Mouse (Mus musculus): ENCODE results near the gene Map4k4. TPM values are rescaled to one million over a fixed set of nuclear protein-coding genes. Genes with fewer than 3 reads are reported as not detected.
A peak's percentile ranks its signal among the peaks of the same experiment; 100 is the strongest.

Gene Map4k4
- polyA plus RNA-seq, 1 experiment from 2014 or later: 21.2 TPM

- H3K9me3 ChIP-seq (ENCODE audit: low read length): no peaks in the 10 kb centered on the region
- no peak overlapping the region for H3K9ac ChIP-seq (replicated peaks; ENCODE audit: low read depth)
- no peak overlapping the region for H3K4me3 ChIP-seq (ENCODE audit: low read depth, low read length)
- H3K27me3 ChIP-seq (replicated peaks; ENCODE audit: insufficient read depth, low read length): no peaks in the 10 kb centered on the region
- WGBS: 52% methylated on average over 7 of the region's 7 CpGs
- H3K27ac ChIP-seq (ENCODE audit: low read length): no peak overlapping the region
- DNase-seq (ENCODE audit: low spot score): no peak
- H3K4me2 ChIP-seq (replicated peaks; ENCODE audit: low read depth, low read length): no peak overlapping the region
- peaks cover 26% of the 10 kb centered on the region for H3K4me1 ChIP-seq (ENCODE audit: insufficient read depth, low read depth, low read length)
- no peaks in the 10 kb centered on the region for H3K36me3 ChIP-seq (ENCODE audit: insufficient read depth, low read length)
- TF ChIP-seq EP300 (IDR thresholded peaks at IDR 0.05) (no peak), CTCF (IDR thresholded peaks at IDR 0.05) (no peak)
- no peak for ATAC-seq
Measured at GRCm38 (mm10) chr1:39931055-39931454, 30.3 kb downstream of the Map4k4 start.

GRCm38 (mm10) chr1:39932216-39932739 is 31.6 kb downstream of the Map4k4 start:
- Histone ChIP-seq H3K27me3 (replicated peaks; ENCODE audit: insufficient read depth, low read length) (no peaks in the 10 kb centered on the region), H3K4me1 (ENCODE audit: insufficient read depth, low read depth, low read length) (peaks cover 26% of the 10 kb centered on the region), H3K9me3 (ENCODE audit: low read length) (no peaks in the 10 kb centered on the region), H3K9ac (replicated peaks; ENCODE audit: low read depth) (no peak overlapping the region), H3K27ac (ENCODE audit: low read length) (no peak overlapping the region), H3K36me3 (ENCODE audit: insufficient read depth, low read length) (no peaks in the 10 kb centered on the region), H3K4me3 (ENCODE audit: low read depth, low read length) (no peak overlapping the region), H3K4me2 (replicated peaks; ENCODE audit: low read depth, low read length) (no peak overlapping the region)
- TF ChIP-seq EP300 (IDR thresholded peaks at IDR 0.05) (peak; percentile 15; the same call in 1 of the 2 replicates), CTCF (IDR thresholded peaks at IDR 0.05) (no peak)
- peak; percentile 47 for ATAC-seq
- 29% methylated on average over 9 of the region's 9 CpGs for WGBS
- peak; percentile 48 for DNase-seq (ENCODE audit: low spot score)

DNA sequence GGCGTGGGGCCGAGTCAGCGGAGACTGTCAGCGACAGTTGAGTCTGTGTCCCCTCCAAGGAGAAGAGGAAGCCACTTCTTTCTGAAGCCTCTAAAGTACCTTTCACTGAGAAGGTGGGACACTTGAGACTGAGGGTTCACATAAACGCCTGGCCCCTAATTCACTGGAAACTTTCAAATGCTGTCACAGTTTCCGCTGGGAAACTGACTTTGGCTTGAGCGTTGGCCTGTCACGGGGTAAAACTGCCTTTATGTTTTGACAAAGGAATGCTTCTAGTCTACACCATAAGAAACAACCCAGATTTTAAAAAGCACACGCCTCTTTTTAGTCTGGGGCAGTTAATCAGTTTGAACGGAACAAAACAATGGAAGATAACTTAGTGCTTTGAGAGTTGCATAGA is 32.2 kb downstream of the Map4k4 start:
- no peak for TF ChIP-seq CTCF (IDR thresholded peaks at IDR 0.05)
- no peak for TF ChIP-seq EP300 (IDR thresholded peaks at IDR 0.05)
- H3K4me3 ChIP-seq (ENCODE audit: low read depth, low read length): no peak overlapping the region
- H3K4me2 ChIP-seq (replicated peaks; ENCODE audit: low read depth, low read length): no peak overlapping the region
- peaks cover 26% of the 10 kb centered on the region for H3K4me1 ChIP-seq (ENCODE audit: insufficient read depth, low read depth, low read length)
- no peak overlapping the region for H3K27ac ChIP-seq (ENCODE audit: low read length)
- WGBS: 49% methylated on average over 10 of the region's 10 CpGs
- no peak overlapping the region for H3K9ac ChIP-seq (replicated peaks; ENCODE audit: low read depth)
- H3K36me3 ChIP-seq (ENCODE audit: insufficient read depth, low read length): no peaks in the 10 kb centered on the region
- H3K9me3 ChIP-seq (ENCODE audit: low read length): no peaks in the 10 kb centered on the region
- no peak for ATAC-seq
- DNase-seq (ENCODE audit: low spot score): no peak
- no peaks in the 10 kb centered on the region for H3K27me3 ChIP-seq (replicated peaks; ENCODE audit: insufficient read depth, low read length)

DNA sequence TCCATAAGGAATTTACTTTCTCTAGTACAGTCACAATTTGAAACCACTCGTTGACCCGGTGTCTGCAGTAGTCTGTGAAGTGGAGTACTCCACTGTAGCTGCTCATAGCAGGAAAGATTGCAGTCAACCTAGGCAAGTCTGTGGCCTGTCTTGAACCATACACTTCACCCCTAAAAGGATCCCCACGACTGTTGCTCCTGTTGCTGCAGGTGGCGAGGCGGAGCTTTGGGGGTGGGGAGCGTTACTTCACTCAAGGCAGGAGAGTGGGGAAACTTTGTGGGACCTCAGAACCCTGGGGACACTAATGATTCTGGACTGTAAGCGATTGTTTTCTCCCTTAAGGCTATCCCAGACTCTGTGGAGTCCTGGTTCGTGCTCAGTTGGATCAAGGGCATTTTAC is 34.2 kb downstream of the Map4k4 start:
- H3K9me3 ChIP-seq (ENCODE audit: low read length): no peaks in the 10 kb centered on the region
- H3K4me3 ChIP-seq (ENCODE audit: low read depth, low read length): no peak overlapping the region
- TF ChIP-seq CTCF (IDR thresholded peaks at IDR 0.05) (no peak), EP300 (IDR thresholded peaks at IDR 0.05) (no peak)
- DNase-seq (ENCODE audit: low spot score) (no peak), ATAC-seq (no peak)
- H3K4me1 ChIP-seq (ENCODE audit: insufficient read depth, low read depth, low read length): peaks cover 24% of the 10 kb centered on the region
- H3K36me3 ChIP-seq (ENCODE audit: insufficient read depth, low read length): no peaks in the 10 kb centered on the region
- no peak overlapping the region for H3K9ac ChIP-seq (replicated peaks; ENCODE audit: low read depth)
- no peak overlapping the region for H3K4me2 ChIP-seq (replicated peaks; ENCODE audit: low read depth, low read length)
- no peak overlapping the region for H3K27ac ChIP-seq (ENCODE audit: low read length)
- 39% methylated on average over 8 of the region's 8 CpGs for WGBS
- H3K27me3 ChIP-seq (replicated peaks; ENCODE audit: insufficient read depth, low read length): no peaks in the 10 kb centered on the region

- no peaks in the 10 kb centered on the region for H3K36me3 ChIP-seq (ENCODE audit: insufficient read depth, low read length)
- ATAC-seq (no peak), DNase-seq (ENCODE audit: low spot score) (no peak)
- peak overlapping the region; percentile 62 for H3K4me2 ChIP-seq (replicated peaks; ENCODE audit: low read depth, low read length)
- H3K4me3 ChIP-seq (ENCODE audit: low read depth, low read length): peak overlapping the region; percentile 35; the same call in 1 of the 2 replicates
- TF ChIP-seq CTCF (IDR thresholded peaks at IDR 0.05) (no peak), EP300 (IDR thresholded peaks at IDR 0.05) (no peak)
- no peaks in the 10 kb centered on the region for H3K9me3 ChIP-seq (ENCODE audit: low read length)
- no peak overlapping the region for H3K9ac ChIP-seq (replicated peaks; ENCODE audit: low read depth)
- peaks cover 24% of the 10 kb centered on the region for H3K4me1 ChIP-seq (ENCODE audit: insufficient read depth, low read depth, low read length)
- H3K27ac ChIP-seq (ENCODE audit: low read length): no peak overlapping the region
- H3K27me3 ChIP-seq (replicated peaks; ENCODE audit: insufficient read depth, low read length): no peaks in the 10 kb centered on the region
- 2% methylated on average over 10 of the region's 10 CpGs for WGBS
Measured at GRCm38 (mm10) chr1:39935616-39936015, 34.9 kb downstream of the Map4k4 start.

- no peaks in the 10 kb centered on the region for H3K27me3 ChIP-seq (replicated peaks; ENCODE audit: insufficient read depth, low read length)
- peaks cover 31% of the 10 kb centered on the region for H3K4me1 ChIP-seq (ENCODE audit: insufficient read depth, low read depth, low read length)
- H3K4me3 ChIP-seq (ENCODE audit: low read depth, low read length): peak overlapping the region; percentile 35
- ATAC-seq: peak; percentile 78
- no peak for TF ChIP-seq EP300 (IDR thresholded peaks at IDR 0.05)
- TF ChIP-seq CTCF (IDR thresholded peaks at IDR 0.05): peak; percentile 98
- H3K27ac ChIP-seq (ENCODE audit: low read length): peak overlapping the region; percentile 39; the same call in 1 of the 2 replicates
- DNase-seq (ENCODE audit: low spot score): peak; percentile 94
- H3K4me2 ChIP-seq (replicated peaks; ENCODE audit: low read depth, low read length): peak overlapping the region; percentile 62
- WGBS: 1% methylated on average over 13 of the region's 13 CpGs
- H3K9me3 ChIP-seq (ENCODE audit: low read length): no peaks in the 10 kb centered on the region
- no peak overlapping the region for H3K9ac ChIP-seq (replicated peaks; ENCODE audit: low read depth)
- H3K36me3 ChIP-seq (ENCODE audit: insufficient read depth, low read length): no peaks in the 10 kb centered on the region
Measured at GRCm38 (mm10) chr1:39936332-39936802, 35.7 kb downstream of the Map4k4 start.

Measured in lung, postnatal 0 days (tissue).